Mouse (Mus musculus) bone marrow macrophage, adult 2 months (primary cell): ENCODE results near the gene Jpt1.

Experiments used
- CTCF ChIP-seq: IDR thresholded peaks from 2 replicates; pipeline ENCODE4 v1.5.1; 2012; ENCODE audit warnings: low read depth, mild to moderate bottlenecking, low read length, moderate library complexity
- POLR2A ChIP-seq: IDR thresholded peaks from 2 replicates; pipeline ENCODE4 v1.6.1; 2012; ENCODE audit warnings: mild to moderate bottlenecking, low read depth, low read length, borderline replicate concordance

DNA sequence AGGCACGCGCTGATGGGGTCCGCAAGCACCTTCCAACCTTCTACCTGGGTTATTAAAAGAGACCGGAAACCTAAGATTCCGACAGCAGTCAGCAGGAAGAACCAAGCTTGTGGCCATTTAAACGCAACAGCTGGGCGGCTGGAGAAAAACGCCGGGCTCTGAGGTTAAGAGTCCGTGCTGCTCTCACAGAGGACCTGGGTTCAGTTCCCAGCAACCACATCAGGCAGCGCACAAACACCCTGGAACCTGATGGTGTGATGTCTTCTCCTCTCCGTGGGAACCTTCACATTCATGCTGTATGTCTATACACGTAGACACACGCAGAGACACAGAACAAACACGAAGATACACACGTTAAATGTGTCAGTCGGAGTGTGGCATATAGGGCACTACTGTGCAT is 41.5 kb upstream of the Jpt1 start:
- no peak for TF ChIP-seq CTCF
- no peak for TF ChIP-seq POLR2A
